Comparison of ENCODE assay signal across 9 mouse cellular contexts in the genomic region with DNA sequence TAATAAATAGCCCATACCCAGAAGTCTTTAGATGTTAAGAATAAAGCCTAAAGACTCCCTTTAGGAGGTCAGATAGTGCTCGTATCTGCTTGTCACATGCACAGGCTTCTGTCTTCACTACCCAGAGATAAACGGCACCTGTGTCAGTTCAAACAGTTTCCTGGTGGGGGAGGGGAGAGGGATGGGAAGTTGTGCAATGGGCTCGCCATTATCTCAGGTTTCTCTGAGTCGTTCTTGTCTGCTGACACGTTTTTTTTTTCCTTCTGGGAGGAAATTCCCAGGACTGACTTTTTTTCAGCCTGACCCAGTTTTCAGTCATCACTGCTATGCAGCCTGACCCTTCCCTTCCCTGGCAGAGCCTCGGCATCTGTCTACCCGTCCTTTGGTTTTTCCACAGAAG.
DNase-seq lines count a peak whose midpoint lies in the region; ATAC-seq and TF ChIP-seq lines count a peak whose summit lies in the region.
"Had no signal": no experiment of that assay in that cellular context is flagged by ENCODE, and none has a peak within 500 bp of the region (broad histone marks: within the 10 kb centered on the region; RNA-seq: fewer than 3 reads in every experiment).

No protein-coding gene starts in this region.

- H3K9ac ChIP-seq in kidney, embryonic 14.5 days (ENCODE audit: low read depth, low read length) = no peak overlapping the region
- no peak overlapping the region for H3K9ac ChIP-seq in intestine, postnatal 0 days (ENCODE audit: low read depth, low read length)
- H3K9ac ChIP-seq in midbrain, postnatal 0 days (replicated peaks; ENCODE audit: low read length, poor library complexity, severe bottlenecking) = no peak overlapping the region
- H3K9ac ChIP-seq in forebrain, embryonic 15.5 days (replicated peaks) = no peak overlapping the region
- H3K9ac ChIP-seq: embryonic facial prominence, embryonic 15.5 days had no signal

- H3K27me3 ChIP-seq in kidney, embryonic 14.5 days (ENCODE audit: control insufficient read depth, insufficient read depth, low read length) = no peaks in the 10 kb centered on the region
- H3K27me3 ChIP-seq in intestine, postnatal 0 days (replicated peaks; ENCODE audit: control insufficient read depth, insufficient read depth, low read length) = no peaks in the 10 kb centered on the region
- H3K27me3 ChIP-seq in thymus, adult 2 months (ENCODE audit: control insufficient read depth, insufficient read depth, low read length) = no peaks in the 10 kb centered on the region
- no peaks in the 10 kb centered on the region for H3K27me3 ChIP-seq in midbrain, postnatal 0 days (ENCODE audit: insufficient read depth, low read length)
- no peaks in the 10 kb centered on the region for H3K27me3 ChIP-seq in forebrain, embryonic 15.5 days
- H3K27me3 ChIP-seq: embryonic facial prominence, embryonic 15.5 days had no signal

- no peak overlapping the region for H3K27ac ChIP-seq in kidney, embryonic 14.5 days (ENCODE audit: low read depth, low read length)
- H3K27ac ChIP-seq in intestine, postnatal 0 days (ENCODE audit: low read depth, low read length) = peak overlapping the region; percentile 77
- H3K27ac ChIP-seq in thymus, adult 2 months (ENCODE audit: control insufficient read depth, insufficient read depth, low read length) = peak overlapping the region; percentile 72
- no peak overlapping the region for H3K27ac ChIP-seq in midbrain, postnatal 0 days (ENCODE audit: low read depth, low read length)
- H3K27ac ChIP-seq in forebrain, embryonic 15.5 days (replicated peaks) = no peak overlapping the region
- H3K27ac ChIP-seq: embryonic facial prominence, embryonic 15.5 days had no signal

- no peaks in the 10 kb centered on the region for H3K9me3 ChIP-seq in kidney, embryonic 14.5 days (ENCODE audit: control insufficient read depth, low read length)
- no peaks in the 10 kb centered on the region for H3K9me3 ChIP-seq in intestine, postnatal 0 days (ENCODE audit: control insufficient read depth)
- no peaks in the 10 kb centered on the region for H3K9me3 ChIP-seq in midbrain, postnatal 0 days (ENCODE audit: low read length)
- H3K9me3 ChIP-seq in forebrain, embryonic 15.5 days = no peaks in the 10 kb centered on the region
- H3K9me3 ChIP-seq: embryonic facial prominence, embryonic 15.5 days had no signal

- TF ChIP-seq CTCF in intestine, postnatal 0 days (IDR thresholded peaks at IDR 0.05; ENCODE audit: low read depth) = no peak
- no peak for TF ChIP-seq CTCF in thymus, adult 2 months (IDR thresholded peaks at IDR 0.05; ENCODE audit: borderline replicate concordance, control insufficient read depth, extremely low read depth, insufficient read depth, low read length, poor library complexity)
- no peak for TF ChIP-seq CTCF in midbrain, postnatal 0 days (IDR thresholded peaks at IDR 0.05)

- 13% methylated on average over 7 of the region's 7 CpGs for WGBS in kidney, embryonic 14.5 days
- WGBS in intestine, postnatal 0 days = 6% methylated on average over 7 of the region's 7 CpGs
- WGBS in thymus, adult 2 months = 20% methylated on average over 7 of the region's 7 CpGs
- 44% methylated on average over 7 of the region's 7 CpGs for WGBS in midbrain, postnatal 0 days
- WGBS in forebrain, embryonic 15.5 days = 61% methylated on average over 7 of the region's 7 CpGs

- no peaks in the 10 kb centered on the region for H3K36me3 ChIP-seq in kidney, embryonic 14.5 days (ENCODE audit: control insufficient read depth, insufficient read depth, low read length)
- H3K36me3 ChIP-seq in intestine, postnatal 0 days (ENCODE audit: control insufficient read depth, insufficient read depth) = no peaks in the 10 kb centered on the region
- no peaks in the 10 kb centered on the region for H3K36me3 ChIP-seq in thymus, adult 2 months (ENCODE audit: control insufficient read depth, insufficient read depth, low read length)
- no peaks in the 10 kb centered on the region for H3K36me3 ChIP-seq in midbrain, postnatal 0 days (ENCODE audit: insufficient read depth, low read length)
- no peaks in the 10 kb centered on the region for H3K36me3 ChIP-seq in forebrain, embryonic 15.5 days
- H3K36me3 ChIP-seq: embryonic facial prominence, embryonic 15.5 days had no signal

- no peak for DNase-seq in kidney, adult 8-10 months
- DNase-seq in c-Kit-positive CD71-positive TER-119-negative erythroid progenitor cells, embryonic 14.5 days (ENCODE audit: low read depth) = peak; percentile 78
- peak; percentile 86 for DNase-seq in thymus, adult 2 months
- DNase-seq in midbrain, postnatal 0 days (ENCODE audit: low spot score) = no peak
- DNase-seq in layer of hippocampus, adult 9-10 months (ENCODE audit: low spot score) = no peak

- H3K4me1 ChIP-seq in kidney, embryonic 14.5 days (ENCODE audit: control insufficient read depth, insufficient read depth, low read length) = no peaks in the 10 kb centered on the region
- H3K4me1 ChIP-seq in intestine, postnatal 0 days (replicated peaks; ENCODE audit: control insufficient read depth, insufficient read depth, low read length) = no peaks in the 10 kb centered on the region
- peaks cover 24% of the 10 kb centered on the region for H3K4me1 ChIP-seq in thymus, adult 2 months (replicated peaks; ENCODE audit: control insufficient read depth, insufficient read depth, low read length)
- H3K4me1 ChIP-seq in midbrain, postnatal 0 days (ENCODE audit: insufficient read depth, low read length) = no peaks in the 10 kb centered on the region
- H3K4me1 ChIP-seq in forebrain, embryonic 15.5 days = peaks cover 3% of the 10 kb centered on the region; the same call in 1 of the 2 replicates
- H3K4me1 ChIP-seq: embryonic facial prominence, embryonic 15.5 days had no signal

- peak; percentile 50; the same call in 1 of the 2 replicates for ATAC-seq in kidney, embryonic 14.5 days (ENCODE audit: low FRiP score, low TSS enrichment)
- ATAC-seq in intestine, postnatal 0 days = peak; percentile 96
- no peak for ATAC-seq in midbrain, postnatal 0 days (ENCODE audit: low FRiP score)
- ATAC-seq in forebrain, embryonic 15.5 days (replicated peaks) = no peak

- H3K4me2 ChIP-seq in kidney, embryonic 14.5 days (replicated peaks; ENCODE audit: low read depth, low read length) = no peak overlapping the region
- H3K4me2 ChIP-seq in intestine, postnatal 0 days (replicated peaks; ENCODE audit: low read depth) = peak overlapping the region; percentile 40
- no peak overlapping the region for H3K4me2 ChIP-seq in midbrain, postnatal 0 days (ENCODE audit: low read depth, low read length, poor library complexity, severe bottlenecking)
- H3K4me2 ChIP-seq in forebrain, embryonic 15.5 days (replicated peaks) = no peak overlapping the region
- H3K4me2 ChIP-seq: embryonic facial prominence, embryonic 15.5 days had no signal

- TF ChIP-seq POLR2A in thymus, adult 2 months (IDR thresholded peaks at IDR 0.05; ENCODE audit: control insufficient read depth, extremely low read depth, insufficient read depth, low read length, poor library complexity) = no peak

- no peak overlapping the region for H3K4me3 ChIP-seq in kidney, embryonic 14.5 days (ENCODE audit: low read length)
- no peak overlapping the region for H3K4me3 ChIP-seq in intestine, postnatal 0 days (ENCODE audit: low read depth, low read length)
- no peak overlapping the region for H3K4me3 ChIP-seq in thymus, adult 2 months (ENCODE audit: control insufficient read depth, insufficient read depth, low read length)
- H3K4me3 ChIP-seq in midbrain, postnatal 0 days (ENCODE audit: low read depth, low read length) = no peak overlapping the region
- H3K4me3 ChIP-seq in forebrain, embryonic 15.5 days = no peak overlapping the region
- H3K4me3 ChIP-seq: embryonic facial prominence, embryonic 15.5 days had no signal

Comparison
In these comparisons a context has a peak if more than half of its experiments do, and no peak if none do; other contexts are left out.
1. ATAC-seq: peak in kidney, embryonic 14.5 days (single experiment) and intestine, postnatal 0 days (single experiment); none in midbrain, postnatal 0 days (single experiment) and forebrain, embryonic 15.5 days (single experiment).
2. H3K27ac ChIP-seq: peak in intestine, postnatal 0 days (single experiment) and thymus, adult 2 months (single experiment); none in kidney, embryonic 14.5 days (single experiment), midbrain, postnatal 0 days (single experiment) and forebrain, embryonic 15.5 days (single experiment).
3. DNase-seq: peak in c-Kit-positive CD71-positive TER-119-negative erythroid progenitor cells, embryonic 14.5 days (single experiment) and thymus, adult 2 months (single experiment); none in kidney, adult 8-10 months (0 of 2), midbrain, postnatal 0 days (single experiment) and layer of hippocampus, adult 9-10 months (single experiment).